Mouse (Mus musculus): ENCODE measurements around the gene Nr4a2. TPM values are rescaled to one million over a fixed set of nuclear protein-coding genes. Genes with fewer than 3 reads are reported as not detected.

The Nr4a2 gene
- polyA plus RNA-seq, 1 experiment from 2014 or later: 6.6 TPM

DNA sequence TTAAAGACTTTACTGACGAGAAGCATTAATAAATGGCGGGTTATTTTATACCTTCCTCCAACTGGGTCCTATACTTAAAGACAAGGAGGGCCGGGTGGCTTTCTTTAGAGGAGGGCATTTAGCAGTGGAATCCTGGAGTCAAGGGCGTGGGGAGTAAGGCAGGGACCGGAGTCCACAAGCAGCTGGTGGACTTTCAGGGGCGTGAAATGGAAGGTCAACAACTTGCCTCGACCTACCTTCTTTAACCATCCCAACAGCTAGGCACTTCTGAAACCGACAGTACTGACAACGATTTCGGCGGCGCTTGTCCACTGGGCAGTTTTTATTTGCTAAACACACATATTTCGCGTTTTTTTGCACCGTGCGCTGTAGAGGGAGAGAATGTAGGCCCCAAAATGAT, 13.4 kb downstream of the Nr4a2 start:
- Histone ChIP-seq H3K27me3 (peaks cover 79% of the 10 kb centered on the region), H3K4me2 (no peak overlapping the region), H3K4me1 (peaks cover 25% of the 10 kb centered on the region; the same call in 1 of the 2 replicates), H3K9me3 (no peaks in the 10 kb centered on the region), H3K27ac (no peak overlapping the region), H3K36me3 (0 out of 2 replicates have a peak, but pooled peaks cover 2% of the 10 kb centered on the region), H3K4me3 (no peak overlapping the region), H3K9ac (no peak overlapping the region)
- no peak for ATAC-seq (ENCODE audit: insufficient number of reproducible peaks, low FRiP score, low TSS enrichment, low read depth)
- 34% methylated on average over 16 of the region's 16 CpGs for WGBS

- no peaks in the 10 kb centered on the region for H3K9me3 ChIP-seq
- peaks cover 84% of the 10 kb centered on the region for H3K27me3 ChIP-seq
- H3K36me3 ChIP-seq: 0 out of 2 replicates have a peak, but pooled peaks cover 2% of the 10 kb centered on the region
- ATAC-seq (ENCODE audit: insufficient number of reproducible peaks, low FRiP score, low TSS enrichment, low read depth): no peak
- H3K4me3 ChIP-seq: no peak overlapping the region
- H3K4me1 ChIP-seq: peaks cover 21% of the 10 kb centered on the region; the same call in 1 of the 2 replicates
- H3K27ac ChIP-seq: no peak overlapping the region
- H3K4me2 ChIP-seq: no peak overlapping the region
- WGBS: 25% methylated on average over 14 of the region's 14 CpGs
- H3K9ac ChIP-seq: no peak overlapping the region
Observed at GRCm38 (mm10) chr2:57109926-57110325, 13.9 kb downstream of the Nr4a2 start.

DNA sequence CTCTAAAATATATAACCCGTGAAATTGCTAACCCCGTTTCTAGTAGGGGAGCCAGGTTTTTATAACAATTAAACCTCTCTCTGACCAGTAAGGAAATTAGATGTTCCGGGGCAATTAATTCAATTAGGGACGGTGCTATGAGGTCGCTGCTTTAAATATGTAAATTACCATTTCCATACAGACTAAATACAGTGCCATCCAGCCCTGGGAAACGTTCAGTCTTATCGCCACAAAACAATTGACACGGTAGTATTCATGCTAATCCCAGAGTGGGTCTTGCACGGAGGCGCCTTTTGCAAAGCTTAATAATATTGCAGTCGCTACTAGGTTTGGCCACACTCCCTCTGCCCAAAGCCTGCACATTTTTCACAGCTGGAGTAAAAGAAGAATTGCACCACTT, 14.5 kb downstream of the Nr4a2 start:
- peaks cover 87% of the 10 kb centered on the region for H3K27me3 ChIP-seq
- no peak overlapping the region for H3K27ac ChIP-seq
- no peak for ATAC-seq (ENCODE audit: insufficient number of reproducible peaks, low FRiP score, low TSS enrichment, low read depth)
- H3K9me3 ChIP-seq: no peaks in the 10 kb centered on the region
- H3K4me2 ChIP-seq: no peak overlapping the region
- no peak overlapping the region for H3K9ac ChIP-seq
- H3K4me3 ChIP-seq: no peak overlapping the region
- WGBS: 22% methylated on average over 11 of the region's 11 CpGs
- H3K4me1 ChIP-seq: peaks cover 23% of the 10 kb centered on the region
- 0 out of 2 replicates have a peak, but pooled peaks cover 2% of the 10 kb centered on the region for H3K36me3 ChIP-seq

DNA sequence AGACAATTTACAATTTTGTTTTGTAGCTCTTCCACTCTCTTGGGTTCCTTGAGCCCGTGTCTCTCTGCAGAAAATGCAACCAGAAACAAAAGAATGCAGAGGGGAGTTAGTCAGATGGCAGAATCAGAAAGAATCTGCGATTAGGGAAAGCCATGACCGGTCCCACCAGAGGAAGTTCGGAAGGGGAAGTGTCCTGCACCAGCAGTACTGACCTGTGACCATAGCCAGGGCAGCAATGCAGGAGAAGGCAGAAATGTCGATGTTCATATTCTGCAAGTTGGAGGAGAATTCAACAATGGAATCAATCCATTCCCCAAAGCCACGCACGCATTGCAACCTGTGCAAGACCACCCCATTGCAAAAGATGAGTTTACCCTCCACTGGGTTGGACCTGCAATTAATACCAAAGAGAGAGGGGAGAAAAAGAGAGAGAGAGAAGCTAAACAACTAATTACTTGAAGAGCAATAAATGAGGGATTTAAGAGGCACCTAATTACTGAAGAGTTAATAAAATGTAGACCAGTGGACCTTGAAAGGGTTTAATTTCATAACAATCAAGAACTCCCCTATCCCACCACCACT, 15.4 kb downstream of the Nr4a2 start:
- H3K36me3 ChIP-seq: 0 out of 2 replicates have a peak, but pooled peaks cover 2% of the 10 kb centered on the region
- 32% methylated on average over 7 of the region's 7 CpGs for WGBS
- H3K27me3 ChIP-seq: peaks cover 87% of the 10 kb centered on the region
- no peak overlapping the region for H3K27ac ChIP-seq
- no peaks in the 10 kb centered on the region for H3K9me3 ChIP-seq
- no peak overlapping the region for H3K4me3 ChIP-seq
- H3K4me1 ChIP-seq: peaks cover 20% of the 10 kb centered on the region
- no peak overlapping the region for H3K9ac ChIP-seq
- H3K4me2 ChIP-seq: no peak overlapping the region
- no peak for ATAC-seq (ENCODE audit: insufficient number of reproducible peaks, low FRiP score, low TSS enrichment, low read depth)

DNA sequence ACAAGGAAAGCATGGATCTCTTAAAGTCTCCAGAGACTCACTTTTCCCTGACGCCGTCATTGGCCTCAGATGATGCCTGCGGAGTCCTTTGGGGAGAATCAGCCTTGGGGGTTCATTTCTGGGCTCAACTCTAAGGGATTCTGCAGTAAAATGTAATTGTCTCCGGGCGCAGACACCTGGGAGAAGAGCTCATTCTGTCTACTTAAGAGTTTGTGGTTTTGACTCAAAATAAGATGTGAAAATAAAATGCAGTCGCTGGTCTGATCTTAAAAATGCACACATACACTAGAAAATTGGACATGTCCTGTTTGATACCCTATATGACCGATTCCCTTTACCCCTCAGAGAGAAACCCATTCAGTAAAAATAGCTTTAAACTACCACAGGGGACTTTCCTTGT, 18.4 kb downstream of the Nr4a2 start:
- WGBS: 21% methylated on average over 7 of the region's 7 CpGs
- Histone ChIP-seq H3K27ac (no peak overlapping the region), H3K27me3 (peaks cover 89% of the 10 kb centered on the region), H3K9ac (no peak overlapping the region), H3K9me3 (no peaks in the 10 kb centered on the region), H3K36me3 (0 out of 2 replicates have a peak, but pooled peaks cover 2% of the 10 kb centered on the region), H3K4me1 (peaks cover 22% of the 10 kb centered on the region), H3K4me2 (no peak overlapping the region), H3K4me3 (no peak overlapping the region)
- no peak for ATAC-seq (ENCODE audit: insufficient number of reproducible peaks, low FRiP score, low TSS enrichment, low read depth)

- no peak overlapping the region for H3K4me2 ChIP-seq
- 13% methylated on average over 8 of the region's 8 CpGs for WGBS
- ATAC-seq (ENCODE audit: insufficient number of reproducible peaks, low FRiP score, low TSS enrichment, low read depth): no peak
Observed at GRCm38 (mm10) chr2:57104731-57105130, 19.1 kb downstream of the Nr4a2 start.

GRCm38 (mm10) chr2:57103845-57104660, 19.8 kb downstream of the Nr4a2 start:
- peak overlapping the region; percentile 21; the same call in 1 of the 2 replicates for H3K4me2 ChIP-seq
- peaks cover 22% of the 10 kb centered on the region for H3K4me1 ChIP-seq
- no peak overlapping the region for H3K27ac ChIP-seq
- no peak for ATAC-seq (ENCODE audit: insufficient number of reproducible peaks, low FRiP score, low TSS enrichment, low read depth)
- peaks cover 89% of the 10 kb centered on the region for H3K27me3 ChIP-seq
- 1% methylated on average over 26 of the region's 26 CpGs for WGBS
- peak overlapping the region; percentile 40 for H3K4me3 ChIP-seq
- no peak overlapping the region for H3K9ac ChIP-seq
- no peaks in the 10 kb centered on the region for H3K9me3 ChIP-seq
- 0 out of 2 replicates have a peak, but pooled peaks cover 2% of the 10 kb centered on the region for H3K36me3 ChIP-seq

More at GRCm38 (mm10) chr2:57104731-57105130, 19.1 kb downstream of the Nr4a2 start:
- 0 out of 2 replicates have a peak, but pooled peaks cover 2% of the 10 kb centered on the region for H3K36me3 ChIP-seq
- H3K9ac ChIP-seq: no peak overlapping the region
- H3K4me1 ChIP-seq: peaks cover 22% of the 10 kb centered on the region
- peaks cover 89% of the 10 kb centered on the region for H3K27me3 ChIP-seq
- no peak overlapping the region for H3K4me3 ChIP-seq
- H3K27ac ChIP-seq: no peak overlapping the region
- no peaks in the 10 kb centered on the region for H3K9me3 ChIP-seq

DNA sequence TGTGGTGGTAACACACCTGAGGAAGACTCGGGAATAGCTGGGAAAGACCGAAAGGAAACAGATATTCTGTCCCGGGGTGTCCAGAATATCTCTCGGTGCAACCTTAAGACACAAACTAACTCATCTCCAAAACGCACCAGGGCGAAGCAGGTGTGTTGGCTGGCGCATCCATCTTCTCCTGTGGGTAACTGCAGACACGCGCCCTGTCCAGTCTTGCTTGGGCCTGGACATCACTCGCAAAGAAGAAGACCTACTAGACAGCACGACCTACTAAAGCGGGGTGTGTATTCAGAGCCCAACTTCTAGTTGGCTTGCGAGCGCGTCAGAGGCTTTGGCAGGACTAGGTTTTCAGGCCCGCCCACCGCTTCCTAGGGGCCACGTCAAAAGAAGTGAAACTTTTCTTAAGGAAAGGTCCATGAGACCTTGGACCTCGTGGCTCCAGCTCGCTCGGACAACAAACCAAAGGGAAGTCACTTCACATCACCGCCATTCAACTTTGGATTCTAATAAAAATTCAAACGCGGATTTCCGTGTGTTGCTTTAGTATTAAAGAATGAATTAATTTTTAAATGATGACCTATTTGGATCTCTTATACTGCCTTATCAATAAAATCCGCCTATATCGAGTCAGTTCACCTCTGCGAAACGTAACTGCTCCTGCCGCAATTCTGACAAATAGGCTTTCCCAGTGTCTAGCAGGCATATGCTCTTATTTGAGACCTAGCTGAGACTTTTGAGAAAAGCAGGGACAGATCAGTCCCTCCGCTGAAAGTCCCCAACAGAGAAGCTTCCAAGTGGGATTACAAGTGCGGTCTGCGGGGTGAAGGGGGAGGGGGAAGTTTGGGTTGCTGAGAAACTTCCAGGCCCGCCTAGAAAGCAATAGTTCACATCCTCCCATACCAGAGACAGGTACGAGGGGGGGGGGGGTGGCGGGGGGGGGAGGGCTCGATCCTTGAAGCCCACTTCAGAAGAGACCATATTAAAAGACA, 20.7 kb downstream of the Nr4a2 start:
- ATAC-seq (ENCODE audit: insufficient number of reproducible peaks, low FRiP score, low TSS enrichment, low read depth): no peak
- H3K9me3 ChIP-seq: no peaks in the 10 kb centered on the region
- peaks cover 22% of the 10 kb centered on the region for H3K4me1 ChIP-seq
- H3K27me3 ChIP-seq: peaks cover 87% of the 10 kb centered on the region
- H3K4me2 ChIP-seq: peak overlapping the region; percentile 78
- H3K36me3 ChIP-seq: no peaks in the 10 kb centered on the region
- no peak overlapping the region for H3K9ac ChIP-seq
- peak overlapping the region; percentile 40 for H3K4me3 ChIP-seq
- no peak overlapping the region for H3K27ac ChIP-seq
- 1% methylated on average over 35 of the region's 37 CpGs for WGBS

GRCm38 (mm10) chr2:57102091-57102855, 21.5 kb downstream of the Nr4a2 start:
- no peak for ATAC-seq (ENCODE audit: insufficient number of reproducible peaks, low FRiP score, low TSS enrichment, low read depth)
- Histone ChIP-seq H3K27ac (no peak overlapping the region), H3K36me3 (no peaks in the 10 kb centered on the region), H3K4me3 (peak overlapping the region; percentile 40), H3K4me1 (peaks cover 22% of the 10 kb centered on the region), H3K9ac (no peak overlapping the region), H3K27me3 (peaks cover 83% of the 10 kb centered on the region), H3K4me2 (peak overlapping the region; percentile 78), H3K9me3 (no peaks in the 10 kb centered on the region)
- WGBS: under 1% methylated on average over 49 of the region's 51 CpGs

- H3K9ac ChIP-seq: no peak overlapping the region
- H3K9me3 ChIP-seq: no peaks in the 10 kb centered on the region
- H3K36me3 ChIP-seq: no peaks in the 10 kb centered on the region
- no peak overlapping the region for H3K4me2 ChIP-seq
- 80% methylated on average over 3 of the region's 3 CpGs for WGBS
- H3K4me1 ChIP-seq: peaks cover 22% of the 10 kb centered on the region
- H3K27ac ChIP-seq: no peak overlapping the region
- ATAC-seq (ENCODE audit: insufficient number of reproducible peaks, low FRiP score, low TSS enrichment, low read depth): no peak
- H3K27me3 ChIP-seq: peaks cover 73% of the 10 kb centered on the region
- H3K4me3 ChIP-seq: no peak overlapping the region
Observed at GRCm38 (mm10) chr2:57100241-57100640, 23.6 kb downstream of the Nr4a2 start.

DNA sequence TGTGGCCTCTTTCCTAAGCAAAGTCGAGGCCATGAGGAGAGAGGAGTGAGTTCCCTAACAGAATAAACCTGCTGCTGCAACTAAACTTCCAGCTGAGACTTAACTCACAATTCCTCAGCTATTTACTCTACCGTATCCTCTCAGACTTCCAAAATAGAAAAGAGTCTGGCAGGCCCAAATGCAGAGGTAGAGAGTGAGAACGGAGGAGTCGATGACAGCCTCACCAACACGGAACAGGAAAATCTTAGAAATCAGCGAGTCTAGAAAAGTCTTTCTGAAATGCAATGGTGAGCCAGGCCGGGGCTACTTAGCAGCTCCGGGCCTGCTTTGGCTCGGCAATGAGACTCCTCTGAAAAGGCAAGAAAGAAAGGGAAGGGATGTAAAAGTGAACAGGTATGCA, 51.4 kb downstream of the Nr4a2 start:
- no peak for ATAC-seq (ENCODE audit: insufficient number of reproducible peaks, low FRiP score, low TSS enrichment, low read depth)
- 77% methylated on average over 9 of the region's 9 CpGs for WGBS

More for the DNA sequence above, 51.4 kb downstream of the Nr4a2 start:
- Histone ChIP-seq H3K4me3 (no peak overlapping the region), H3K4me2 (no peak overlapping the region), H3K27me3 (no peaks in the 10 kb centered on the region), H3K27ac (no peak overlapping the region), H3K9ac (no peak overlapping the region), H3K4me1 (no peaks in the 10 kb centered on the region), H3K36me3 (no peaks in the 10 kb centered on the region), H3K9me3 (no peaks in the 10 kb centered on the region)

Measured in limb, embryonic 15.5 days (tissue).